Mouse (Mus musculus) 3134 (cell line): ENCODE data around the gene Cmah.

Experiments
- DNase-seq: peaks from one replicate; pipeline ENCODE4 v3.0.0-alpha.2; 2011; ENCODE audit warnings: low spot score; ENCODE audit not compliant: insufficient read length; ENCODE audit errors: extremely low read depth

Cmah gene

DNA sequence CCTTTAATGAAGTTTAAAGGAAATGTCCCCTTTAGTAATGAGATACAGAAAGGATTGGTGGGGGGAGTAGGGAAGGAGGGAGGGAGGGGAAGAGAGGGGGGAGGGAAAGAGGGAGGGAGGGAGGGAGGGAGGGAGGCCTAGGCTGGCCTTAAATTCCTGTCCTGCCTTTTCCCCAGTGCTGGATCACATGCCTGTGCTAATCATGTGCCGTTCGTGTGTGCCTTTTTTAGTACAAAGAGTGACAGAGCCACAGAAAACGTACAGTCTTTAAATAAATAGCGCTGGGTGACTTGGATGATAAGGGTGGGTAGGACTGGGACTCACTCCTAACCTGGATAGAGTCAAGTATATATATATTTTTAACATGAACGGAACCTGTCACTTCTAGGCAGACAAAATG is 150.4 kb downstream of the Cmah start:
- DNase-seq, result no peak

DNA sequence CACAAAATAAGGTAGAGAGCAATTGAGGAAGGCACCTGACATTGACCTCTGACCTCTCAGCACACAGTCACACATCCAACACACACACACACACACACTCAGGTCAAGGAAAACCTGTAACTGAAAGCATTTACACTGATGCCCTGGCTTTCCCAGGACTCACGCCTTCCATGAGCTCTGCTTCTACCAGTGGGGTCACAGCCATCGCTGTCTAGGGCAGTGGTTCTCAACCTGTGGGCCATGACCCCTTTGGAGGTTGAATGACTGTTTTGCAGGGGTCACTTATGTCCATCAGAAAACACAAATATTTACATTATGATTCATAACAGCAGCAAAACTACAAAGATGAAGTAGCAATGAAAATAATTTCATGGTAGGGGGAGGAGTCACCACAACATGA is 152.3 kb downstream of the Cmah start:
- no peak for DNase-seq

DNA sequence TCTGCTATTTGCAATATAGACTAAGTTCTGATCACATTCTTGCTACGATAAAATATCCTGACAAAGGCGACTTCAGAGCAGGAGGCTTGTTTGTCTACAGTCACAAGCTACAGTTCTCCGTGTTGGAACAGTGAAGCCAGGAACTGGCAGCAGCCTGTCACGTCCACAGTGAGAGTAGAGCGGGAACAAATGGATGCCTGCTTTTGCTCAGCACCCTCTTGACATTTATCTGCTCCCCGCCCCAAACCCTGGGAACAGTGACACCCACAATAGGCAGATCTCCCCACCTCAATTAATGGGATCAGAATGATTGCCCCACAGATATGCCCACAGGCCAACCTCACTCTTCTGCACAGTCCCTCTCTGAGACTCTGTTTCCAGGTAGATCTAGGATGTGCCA is 153.6 kb downstream of the Cmah start:
- DNase-seq, result no peak

DNA sequence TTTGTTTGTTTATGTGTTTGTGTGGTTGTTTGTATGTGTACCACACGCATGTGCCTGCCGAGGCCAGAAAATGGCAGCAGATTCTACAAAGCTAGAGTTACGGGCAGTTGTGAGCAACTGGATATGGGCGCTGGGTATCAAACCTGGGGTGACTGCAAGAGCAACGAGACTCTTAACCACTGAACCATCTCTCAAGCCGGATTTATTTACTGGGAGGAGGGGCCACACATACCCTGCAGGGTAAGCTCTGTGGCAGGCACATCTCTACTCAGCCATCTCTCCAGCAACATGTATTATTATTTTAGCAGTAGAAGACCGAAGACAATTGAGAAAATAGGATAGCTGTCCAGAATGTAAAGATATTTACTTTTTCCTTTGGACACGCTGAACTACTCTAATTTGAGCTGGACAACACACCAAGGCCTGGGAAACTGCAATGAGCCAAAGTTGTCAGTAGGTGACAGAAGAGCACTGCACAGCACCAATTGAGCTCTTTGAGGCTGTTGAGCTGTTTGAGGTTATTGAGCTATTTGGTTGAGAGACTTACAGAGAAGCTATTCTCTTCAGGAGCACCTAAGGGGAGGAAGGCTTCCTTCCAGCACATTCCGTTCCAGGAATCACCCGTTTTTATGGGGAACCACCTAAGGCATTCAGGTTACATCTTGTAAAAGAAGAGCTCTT is 154.6 kb downstream of the Cmah start:
- DNase-seq, result peak; percentile 9

DNA sequence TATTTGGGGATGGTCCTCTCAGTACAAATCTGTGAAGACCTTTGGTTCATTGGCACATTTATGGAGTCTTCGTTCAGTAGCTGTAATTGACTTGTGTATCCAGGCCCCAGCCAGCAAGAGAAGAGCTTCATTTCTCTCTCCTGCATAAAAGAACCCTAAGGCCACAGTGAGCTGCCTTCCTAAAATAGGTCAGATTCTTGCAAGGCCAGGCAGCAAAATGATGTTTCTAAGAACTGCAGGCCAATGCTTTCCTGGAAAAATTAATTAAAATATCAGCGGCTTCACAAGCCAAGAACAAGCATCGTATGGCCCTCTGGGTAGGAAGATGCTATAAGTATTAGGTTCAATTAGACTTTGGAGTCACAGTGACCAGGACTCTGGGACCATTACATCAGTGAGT is 156.5 kb downstream of the Cmah start:
- DNase-seq, result no peak

DNA sequence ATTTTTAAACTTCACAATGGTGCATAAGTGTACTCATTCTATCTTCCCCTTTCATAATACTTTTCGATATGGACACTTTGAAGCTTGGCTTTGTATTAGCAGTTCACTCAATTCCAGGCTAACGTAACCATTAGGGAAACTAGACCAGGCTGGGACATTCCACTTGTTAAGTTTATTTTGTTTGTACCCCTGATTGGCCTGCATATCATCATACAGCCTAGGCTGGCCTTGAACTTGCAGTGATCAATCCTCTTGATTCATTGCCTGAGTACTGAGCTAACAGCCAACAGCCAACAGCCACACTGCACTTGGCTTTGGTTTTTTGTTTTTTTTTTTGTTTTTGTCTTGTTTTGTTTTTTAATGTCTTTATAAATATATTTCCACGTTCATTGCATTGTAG is 157.6 kb downstream of the Cmah start:
- no peak for DNase-seq

DNA sequence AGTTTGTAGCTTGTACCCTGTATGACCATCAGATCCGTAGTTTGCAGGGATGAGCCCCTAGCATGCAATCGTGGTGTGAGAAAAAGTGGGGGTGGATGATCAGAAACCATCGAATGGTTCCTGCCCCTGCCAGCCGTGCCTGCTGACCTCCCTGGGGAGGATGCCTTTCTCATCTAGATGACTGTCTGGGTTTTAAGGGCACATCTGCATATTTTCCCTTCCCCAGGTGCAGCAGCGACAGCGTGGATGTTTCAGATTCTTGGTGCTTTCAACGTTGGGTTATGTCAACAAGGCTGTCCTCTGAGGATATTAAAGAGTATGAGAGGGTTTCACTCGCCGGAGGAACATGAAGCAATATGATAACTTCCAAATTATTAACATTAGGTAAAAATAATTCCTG is 158.8 kb downstream of the Cmah start:
- DNase-seq, result no peak

DNA sequence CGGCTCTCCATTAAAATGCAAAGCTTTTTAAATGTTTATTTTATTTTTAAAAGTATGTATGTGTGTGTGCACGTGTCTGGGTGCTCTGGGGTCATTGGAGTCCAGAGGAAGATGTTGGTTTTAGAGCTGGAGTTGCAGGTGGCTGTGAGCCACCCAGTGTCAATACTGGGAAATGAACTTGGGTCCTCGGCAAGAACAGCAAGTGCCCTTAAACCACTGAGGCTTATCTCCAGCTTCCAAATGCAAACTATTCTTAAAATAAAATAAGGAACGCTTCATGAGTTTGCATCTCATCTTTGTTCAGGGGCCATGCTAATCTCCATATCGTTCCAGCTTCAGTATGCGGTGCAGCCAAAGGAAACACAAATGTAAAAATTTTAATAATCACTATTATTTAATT is 159.2 kb downstream of the Cmah start:
- no peak for DNase-seq

DNA sequence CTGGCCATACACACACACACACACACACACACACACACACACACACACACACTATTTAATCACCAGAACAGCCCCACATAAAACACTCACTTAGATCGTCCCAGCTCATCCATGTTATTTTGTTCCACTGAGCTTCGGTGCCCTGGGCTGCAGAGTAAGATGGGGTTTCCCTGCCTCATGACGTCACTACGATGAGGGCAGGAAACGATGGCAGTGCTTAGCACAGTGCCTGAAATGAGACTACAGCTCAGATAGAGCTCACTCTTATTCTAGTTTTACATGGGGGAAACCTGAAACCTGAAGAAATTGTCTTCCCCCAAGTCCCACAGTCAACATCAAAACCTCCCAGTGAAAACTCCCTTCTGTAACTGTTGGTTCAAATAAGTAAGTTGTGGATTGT is 159.9 kb downstream of the Cmah start:
- no peak for DNase-seq

DNA sequence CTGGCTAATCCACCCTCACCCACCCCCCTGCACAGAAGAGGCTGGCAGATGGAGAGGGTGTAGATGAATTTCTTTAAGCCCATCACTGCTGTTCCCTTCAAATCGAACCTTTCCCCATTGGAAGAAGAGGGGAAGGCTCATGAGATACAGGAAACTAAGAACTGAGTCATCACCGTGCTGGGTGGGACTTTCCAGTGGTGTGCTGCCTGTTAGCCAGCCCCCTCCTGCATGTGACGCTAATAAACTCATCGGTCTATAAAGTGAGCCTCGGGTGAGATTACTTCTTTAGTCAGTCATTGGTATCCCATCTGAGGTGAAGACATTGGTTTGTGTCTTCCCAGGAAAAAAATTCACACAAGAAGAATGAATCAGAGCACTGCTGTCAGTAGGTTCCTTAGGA is 160.3 kb downstream of the Cmah start:
- no peak for DNase-seq

DNA sequence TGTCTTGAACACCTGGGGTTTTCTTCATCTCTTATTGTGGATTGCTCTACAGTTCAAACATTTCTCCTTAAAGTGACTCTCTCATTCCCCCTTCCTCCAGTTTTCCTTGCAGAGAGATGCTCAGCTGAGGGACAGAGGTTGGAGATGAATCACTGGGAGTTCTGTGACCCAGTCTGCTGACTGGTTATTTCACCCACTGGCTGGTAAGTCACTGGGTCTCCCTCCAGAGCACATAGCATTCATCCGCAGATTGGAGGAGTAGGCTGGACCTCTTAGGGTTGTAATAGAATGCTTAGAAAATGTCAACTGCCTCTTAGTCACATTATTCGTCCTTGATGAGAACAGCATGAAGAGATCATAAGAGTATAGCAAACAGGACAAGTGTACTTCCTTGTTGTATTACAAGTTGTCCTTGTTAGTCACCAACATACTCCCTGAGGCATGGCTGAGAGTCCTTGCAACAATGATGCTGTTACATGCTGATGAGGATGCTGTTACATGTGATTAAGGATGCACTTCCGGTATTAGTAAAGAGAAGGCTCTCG is 161.4 kb downstream of the Cmah start:
- DNase-seq, result no peak

DNA sequence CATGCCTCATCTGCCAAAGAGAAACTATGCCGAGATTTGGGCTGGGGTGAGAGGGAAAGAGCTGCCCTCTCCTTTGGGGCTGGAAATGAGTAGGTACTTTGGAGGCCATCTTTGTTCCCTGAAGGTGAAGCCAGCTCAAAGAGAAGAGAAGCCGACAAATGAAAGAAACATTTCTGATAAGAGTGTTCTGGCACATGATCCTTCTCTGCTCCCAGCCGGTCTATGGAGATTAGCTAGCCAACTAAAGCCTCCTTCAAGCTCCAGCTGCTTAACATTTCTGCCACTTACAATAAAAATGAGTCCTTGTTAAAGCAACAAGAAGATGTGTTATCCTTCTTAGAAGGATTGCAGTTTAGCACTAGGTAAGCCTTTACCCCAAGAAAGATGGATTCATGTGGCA is 162.3 kb downstream of the Cmah start:
- no peak for DNase-seq

DNA sequence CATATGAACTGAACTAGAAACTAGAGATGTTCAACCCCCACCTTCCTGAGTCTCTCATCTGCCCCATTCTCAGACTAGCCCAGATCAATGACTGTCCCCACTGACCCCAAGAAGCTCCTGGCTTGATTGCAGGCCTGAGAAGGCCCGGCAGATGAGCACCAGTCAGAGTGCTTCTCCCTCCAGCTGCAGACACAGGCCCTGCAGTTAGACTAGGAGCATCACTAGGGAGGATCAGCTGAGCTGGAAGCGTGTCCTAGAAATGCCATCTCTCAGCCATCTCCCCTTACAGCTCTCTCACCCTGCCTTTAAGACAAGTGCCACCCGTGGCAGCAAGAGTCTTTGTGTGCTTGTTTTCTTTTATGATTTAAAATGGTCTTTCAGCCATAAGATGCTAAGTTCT is 162.8 kb downstream of the Cmah start:
- no peak for DNase-seq

DNA sequence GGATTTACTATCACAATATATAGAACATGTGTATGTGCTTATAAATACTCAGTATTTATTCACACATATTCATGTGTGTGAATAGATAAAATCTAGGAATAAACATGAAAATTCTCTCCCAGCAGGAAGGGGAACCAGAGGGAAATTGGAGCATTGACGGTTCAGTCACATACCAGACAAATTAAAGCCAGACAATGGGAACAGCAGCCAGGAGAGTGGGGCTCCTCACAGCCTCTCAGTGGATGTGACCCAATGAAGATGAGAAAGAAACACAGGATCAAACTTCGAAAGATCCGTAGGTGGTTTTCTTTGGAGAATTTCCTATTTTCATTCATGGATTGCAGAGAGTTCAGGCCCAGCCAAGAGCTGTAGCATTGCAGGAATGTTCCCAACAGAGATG is 163.9 kb downstream of the Cmah start:
- DNase-seq, result no peak

DNA sequence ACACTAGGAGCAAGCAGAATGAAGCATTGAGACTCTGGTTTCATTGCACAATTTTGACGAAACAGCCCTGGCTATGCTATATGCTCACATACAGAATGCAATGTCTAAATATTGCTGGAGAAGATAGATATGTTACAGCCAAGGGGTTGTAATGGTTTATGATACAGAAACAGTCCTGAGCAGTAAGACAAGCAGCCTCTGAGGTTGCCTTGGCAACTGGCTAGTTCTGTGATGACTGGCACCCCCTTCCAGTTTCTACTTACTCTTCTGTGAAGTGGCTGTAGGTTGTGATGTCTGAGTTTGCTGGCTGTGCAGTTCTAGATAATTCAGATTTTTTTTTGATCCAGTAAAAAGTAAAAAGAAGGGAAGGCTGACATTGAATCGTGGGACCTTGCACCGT is 166.6 kb downstream of the Cmah start:
- no peak for DNase-seq

DNA sequence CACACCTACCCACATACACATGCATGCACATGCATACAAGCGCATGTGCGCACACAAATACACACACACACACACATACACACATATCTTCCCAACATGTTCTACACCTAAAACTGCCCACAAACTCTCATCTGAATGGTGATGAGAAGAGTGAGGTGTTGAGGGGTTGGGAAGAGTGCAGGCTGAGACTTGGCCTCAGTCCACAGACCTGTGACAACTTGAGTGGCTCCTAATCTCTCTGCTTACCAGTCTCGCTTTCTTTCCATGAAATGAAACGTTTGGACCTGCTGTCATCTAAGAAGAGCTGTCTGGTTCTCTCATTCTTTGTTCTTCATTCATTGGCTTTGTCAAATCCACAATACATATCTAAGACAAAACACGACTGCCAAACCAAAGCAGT is 169.1 kb downstream of the Cmah start:
- DNase-seq, result no peak

DNA sequence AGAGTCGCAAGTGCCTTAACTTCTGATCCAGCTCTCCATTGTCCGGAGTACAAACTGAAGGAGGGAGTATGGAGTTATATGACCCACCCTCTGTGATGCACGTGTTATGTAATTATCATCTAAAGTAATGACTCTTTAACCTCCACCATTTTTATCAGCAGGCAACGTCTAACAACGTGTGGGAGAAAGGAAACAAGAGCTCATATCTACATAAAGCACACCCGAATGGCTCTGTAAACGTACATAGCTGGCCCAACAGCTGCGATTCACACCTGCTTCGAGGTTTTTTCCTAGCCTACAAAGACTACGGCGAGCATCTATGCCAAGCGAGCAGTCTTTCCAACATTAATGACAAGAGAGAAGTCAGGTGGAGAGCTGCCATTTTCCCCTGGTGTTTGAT is 169.8 kb downstream of the Cmah start:
- no peak for DNase-seq

DNA sequence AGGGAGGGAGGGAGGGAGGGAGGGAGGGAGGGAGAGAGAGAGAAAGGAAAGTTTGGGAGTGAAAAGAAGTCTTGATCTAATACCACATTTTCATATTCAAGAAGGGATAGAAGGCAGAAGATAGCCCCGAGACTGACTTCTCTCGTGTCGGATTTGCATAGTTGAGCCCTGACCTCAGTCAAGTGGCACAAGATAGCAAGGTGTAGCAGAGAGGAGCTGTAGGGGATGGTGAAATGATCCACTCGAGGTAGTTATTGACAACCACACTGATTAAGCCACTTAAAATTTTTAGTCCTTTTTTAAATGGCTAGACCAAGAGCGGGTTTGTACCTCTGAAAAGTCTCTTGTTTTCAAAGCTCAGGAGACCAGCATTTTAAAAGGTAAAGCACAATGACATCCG is 171.1 kb downstream of the Cmah start:
- no peak for DNase-seq

DNA sequence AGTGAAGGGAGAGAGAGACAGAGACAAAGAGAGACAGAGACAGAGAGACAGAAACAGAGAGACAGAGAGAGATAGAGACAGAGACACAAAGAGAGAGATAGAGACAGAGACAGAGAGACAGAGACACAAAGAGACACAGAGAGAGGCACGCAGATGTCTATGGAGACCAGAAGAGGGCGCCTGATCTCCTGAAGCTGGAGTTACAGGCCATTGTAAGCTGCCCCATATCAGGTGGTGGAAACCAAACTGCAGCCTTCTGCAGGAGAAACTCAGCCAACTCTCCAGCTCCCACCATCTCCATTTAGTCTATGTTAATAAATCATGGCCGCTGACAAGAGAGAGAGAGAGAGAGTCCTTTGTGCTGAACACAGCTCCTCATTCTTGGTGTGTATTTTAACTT is 172.3 kb downstream of the Cmah start:
- no peak for DNase-seq

DNA sequence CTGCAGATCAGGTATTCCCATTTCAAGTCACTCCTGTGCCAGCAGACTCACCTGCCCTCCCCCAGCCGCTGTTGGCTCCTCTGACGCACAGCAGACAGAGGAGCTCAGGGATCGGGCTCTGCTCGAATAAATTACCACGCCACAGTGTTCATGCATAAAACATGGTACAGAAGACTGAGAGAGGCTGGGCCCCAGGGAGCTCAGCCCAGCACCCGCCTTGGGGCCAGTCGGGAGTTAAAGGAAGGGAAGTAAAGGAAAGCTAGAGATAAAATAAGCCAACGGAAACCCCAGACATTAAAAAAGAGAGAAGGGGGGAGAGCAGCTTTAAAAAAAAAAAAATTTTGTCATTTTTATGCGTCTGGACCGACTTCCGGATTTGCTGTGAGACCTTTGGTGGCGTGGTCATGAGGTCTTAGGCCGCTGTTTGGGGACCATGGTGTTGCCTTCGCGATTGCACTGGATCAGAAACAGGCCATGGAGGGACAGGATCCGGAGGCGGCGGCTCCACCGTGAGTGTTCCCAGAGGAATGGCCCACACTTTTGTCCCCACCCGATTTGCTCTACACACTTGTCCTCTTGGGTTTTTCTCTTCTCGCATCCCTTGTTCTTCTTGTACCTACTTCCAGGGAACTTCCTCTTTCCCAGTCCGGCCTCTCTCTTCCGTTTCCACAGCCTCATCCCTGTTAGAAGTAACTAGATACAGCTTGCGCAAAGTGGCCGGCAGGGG is 174.1 kb downstream of the Cmah start:
- no peak for DNase-seq

DNA sequence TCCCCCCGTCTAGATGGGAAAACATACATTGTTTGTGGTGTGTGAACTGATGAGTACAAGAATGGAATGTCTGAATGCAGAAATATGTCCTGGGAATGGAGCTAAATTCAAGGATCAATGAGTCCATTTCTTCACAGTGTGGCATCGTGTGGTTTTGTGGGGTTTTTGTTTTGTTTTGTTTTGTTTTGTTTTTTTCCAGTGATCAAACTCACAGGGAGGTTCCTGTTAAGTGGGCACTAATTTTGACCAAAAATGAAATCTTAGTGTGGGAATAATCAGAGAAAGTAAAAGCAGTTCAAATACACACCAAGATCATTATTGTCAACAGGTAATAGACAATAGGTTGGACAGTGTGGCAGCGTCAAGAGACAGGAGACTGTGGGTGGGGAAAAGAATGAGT is 174.7 kb downstream of the Cmah start:
- no peak for DNase-seq

DNA sequence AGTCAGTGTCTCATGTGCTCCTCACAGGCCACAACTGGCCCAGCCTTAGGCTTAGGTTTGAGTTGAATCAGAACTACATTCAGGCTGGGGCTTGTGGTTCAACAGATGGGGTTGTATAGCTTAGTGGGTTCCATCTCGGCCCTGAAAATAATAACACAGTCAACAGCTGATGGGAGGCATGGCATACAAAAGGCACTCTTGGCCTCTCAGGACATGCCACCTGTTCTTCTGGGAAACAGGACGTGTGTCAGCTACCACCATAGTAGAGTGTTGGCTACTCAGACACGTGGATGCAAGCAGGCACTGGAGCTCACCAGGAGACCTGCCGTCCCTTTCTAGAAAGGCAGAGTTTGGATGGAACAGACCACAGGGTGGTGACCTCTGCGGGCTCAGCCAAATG is 178.6 kb downstream of the Cmah start:
- no peak for DNase-seq
